Mouse (Mus musculus) heart, adult 2 months (tissue): ENCODE measurements around the gene Pax6. TPM values are rescaled to one million over a fixed set of nuclear protein-coding genes. Genes with fewer than 3 reads are reported as not detected.

Source experiments
- DNase-seq, 2 experiments: peaks; one replicate each; pipeline ENCODE4 v3.0.0; 2021
- H3K27ac ChIP-seq: fragments of 200-600 bp; 2 replicates; pipeline ENCODE4 v1.8.1; 2022
- H3K27me3 ChIP-seq: fragments of 200-500 bp; 2 replicates; pipeline ENCODE4 v1.6.1; 2012; ENCODE audit warnings: mild to moderate bottlenecking, low read length, inconsistent platforms, mixed read lengths; ENCODE audit not compliant: control insufficient read depth, insufficient read depth
- H3K36me3 ChIP-seq: fragments of 200-500 bp; 2 replicates; pipeline ENCODE4 v1.6.1; 2012; ENCODE audit warnings: low read length, inconsistent platforms; ENCODE audit not compliant: control insufficient read depth, insufficient read depth
- H3K4me1 ChIP-seq: fragments of 200-500 bp; 2 replicates; pipeline ENCODE4 v1.6.1; 2011; ENCODE audit warnings: low read length; ENCODE audit not compliant: control insufficient read depth, insufficient read depth
- H3K4me3 ChIP-seq: fragments of 200-600 bp; 2 replicates; pipeline ENCODE4 v1.8.1; 2022
- H3K79me2 ChIP-seq: fragments of 200-500 bp; replicated peaks from 2 replicates; pipeline ENCODE4 v1.6.1; 2012; ENCODE audit warnings: mild to moderate bottlenecking, inconsistent platforms, low read length, moderate library complexity, mixed read lengths; ENCODE audit not compliant: control insufficient read depth, insufficient read depth
- H3K9ac ChIP-seq: fragments of 200-500 bp; 2 replicates; pipeline ENCODE4 v1.6.1; 2012; ENCODE audit warnings: low read depth, mild to moderate bottlenecking, control low read depth, inconsistent platforms, low read length, mixed read lengths
- CTCF ChIP-seq: fragments of 200-600 bp; IDR thresholded peaks from 2 replicates; pipeline ENCODE4 v1.8.1; 2022; ENCODE audit warnings: antibody characterized with exemption, mild to moderate bottlenecking, moderate library complexity
- EP300 ChIP-seq: fragments of 200-500 bp; IDR thresholded peaks from 2 replicates; pipeline ENCODE4 v1.6.1; 2011; ENCODE audit warnings: low read depth, low read length, control low read depth; ENCODE audit not compliant: insufficient read depth
- POLR2A ChIP-seq: fragments of 200-500 bp; IDR thresholded peaks from 2 replicates; pipeline ENCODE4 v1.6.1; 2011; ENCODE audit warnings: mild to moderate bottlenecking, low read depth, low read length, control low read depth; ENCODE audit not compliant: insufficient read depth
- WGBS: fragments of 180-500 bp; shearing (Covaris S2); methylation state at CpG from one replicate; pipeline ENCODE4 v1.1.7; 2018; 5-methylcytosine and 5-hydroxymethylcytosine counted together
- intact Hi-C: fragments of 180-260 bp; cut with DNase I; formaldehyde crosslinking; loops from one replicate; pipeline ENCODE4 v1.15.1; 2025
- long read RNA-seq: library from polyadenylated mRNA; stranded (forward); transcript quantifications from one replicate; pipeline ENCODE4 v2.0.0, GENCODE M21; 2021
- polyA plus RNA-seq: library from polyadenylated mRNA; depleted of rRNA; stranded (reverse); fragments of >200 nt; gene quantifications from 2 replicates; pipeline ENCODE4 v1.2.3, GENCODE M21; 2012; rRNA removed
- total RNA-seq, 2 experiments: library from RNA; stranded (reverse); gene quantifications; 2 replicates each; pipeline ENCODE4 v1.2.3; 2021

Pax6 gene
- not detected for total RNA-seq
- polyA plus RNA-seq = not detected in 2 replicates
- long read RNA-seq = 0 reads

GRCm38 (mm10) chr2:105668271-105669270 lies at the start of gene Pax6:
TSS of gene Pax6 (plus strand) at chr2:105668900.
- no peak within 1 kb of the TSS for H3K9ac ChIP-seq
- no peak within 1 kb of the TSS for H3K27ac ChIP-seq
- intact Hi-C loops = no loop called here
- H3K4me3 ChIP-seq = no peak within 1 kb of the TSS
- DNase-seq = peak in 1 of 2 experiments; percentile 20
- TF ChIP-seq CTCF (no peak), POLR2A (no peak), EP300 (no peak)
- WGBS = 3% methylated on average over 44 of the region's 44 CpGs
- peaks cover 34% of the 10 kb centered on the region for H3K27me3 ChIP-seq
- no peaks in the 10 kb centered on the region for H3K36me3 ChIP-seq
- H3K79me2 ChIP-seq = no peaks in the 10 kb centered on the region
- H3K4me1 ChIP-seq = no peaks in the 10 kb centered on the region; the same call in 1 of the 2 replicates

GRCm38 (mm10) chr2:105648933-105649332 lies 19.8 kb upstream of the Pax6 start:
- intact Hi-C loops = no loop called here
- no peaks in the 10 kb centered on the region for H3K36me3 ChIP-seq
- peaks cover 2% of the 10 kb centered on the region; the same call in 1 of the 2 replicates for H3K27me3 ChIP-seq
- TF ChIP-seq EP300 = no peak
- H3K4me1 ChIP-seq = no peaks in the 10 kb centered on the region
- DNase-seq = no peak
- no peak overlapping the region for H3K4me3 ChIP-seq
- H3K79me2 ChIP-seq = no peaks in the 10 kb centered on the region
- 66% methylated on average over 2 of the region's 2 CpGs for WGBS
- H3K9ac ChIP-seq = no peak overlapping the region
- no peak overlapping the region for H3K27ac ChIP-seq

GRCm38 (mm10) chr2:105656456-105656855 lies 12.2 kb upstream of the Pax6 start:
- intact Hi-C loops = no loop called here
- TF ChIP-seq EP300 = no peak
- TF ChIP-seq POLR2A = no peak
- TF ChIP-seq CTCF = no peak
- Histone ChIP-seq H3K36me3 (no peaks in the 10 kb centered on the region), H3K4me1 (no peaks in the 10 kb centered on the region), H3K4me3 (no peak overlapping the region), H3K9ac (no peak overlapping the region), H3K79me2 (no peaks in the 10 kb centered on the region), H3K27ac (no peak overlapping the region), H3K27me3 (peaks cover 21% of the 10 kb centered on the region)
- DNase-seq = no peak
- WGBS = 76% methylated on average over 8 of the region's 8 CpGs

GRCm38 (mm10) chr2:105659350-105659749 lies 9.3 kb upstream of the Pax6 start:
- Histone ChIP-seq H3K9ac (no peak overlapping the region), H3K79me2 (no peaks in the 10 kb centered on the region), H3K27ac (no peak overlapping the region), H3K4me1 (no peaks in the 10 kb centered on the region), H3K36me3 (no peaks in the 10 kb centered on the region), H3K27me3 (peaks cover 28% of the 10 kb centered on the region), H3K4me3 (no peak overlapping the region)
- intact Hi-C loops = no loop called here
- no peak for DNase-seq
- TF ChIP-seq CTCF (no peak), POLR2A (no peak), EP300 (no peak)
- 17% methylated on average over 9 of the region's 9 CpGs for WGBS

- DNase-seq = no peak
- H3K27ac ChIP-seq = no peak overlapping the region
- TF ChIP-seq CTCF (no peak), EP300 (no peak)
- H3K4me3 ChIP-seq = no peak overlapping the region
- no peaks in the 10 kb centered on the region for H3K36me3 ChIP-seq
- no peaks in the 10 kb centered on the region for H3K79me2 ChIP-seq
- WGBS = 4% methylated on average over 41 of the region's 41 CpGs
- H3K4me1 ChIP-seq = no peaks in the 10 kb centered on the region
- intact Hi-C loops = no loop called here
- no peak overlapping the region for H3K9ac ChIP-seq
- H3K27me3 ChIP-seq = peaks cover 29% of the 10 kb centered on the region
These were observed 8.5 kb upstream of the Pax6 start for GRCm38 (mm10) chr2:105659926-105660873.
